Mouse (Mus musculus): ENCODE measurements around the gene Slc2a2. TPM values are rescaled to one million over a fixed set of nuclear protein-coding genes. Genes with fewer than 3 reads are reported as not detected.

The Slc2a2 gene
- total RNA-seq (2021) = not detected
- long read RNA-seq, experiment 1 = 0 reads
- long read RNA-seq, experiment 2 = 0 reads

DNA sequence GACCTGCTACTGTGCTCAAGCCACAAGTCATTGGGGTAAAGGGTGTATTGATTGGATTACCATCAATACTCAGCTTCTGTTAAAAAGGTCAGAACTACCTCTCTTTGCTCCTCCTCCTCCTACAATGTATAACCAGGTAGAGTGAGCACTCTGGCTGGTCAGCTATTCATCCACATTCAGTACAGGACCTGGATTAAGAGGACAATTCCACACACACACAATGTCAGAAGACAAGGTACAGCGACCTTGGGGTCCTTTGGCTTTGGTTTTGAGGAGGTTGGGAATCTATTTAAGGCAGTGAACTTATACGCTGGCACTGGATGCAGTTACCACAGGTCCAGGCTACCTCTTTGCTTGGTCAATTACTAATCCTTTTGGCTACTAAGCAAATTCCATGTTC, at the start of gene Slc2a2:
Gene Slc2a2, plus strand, starts transcription at position 107 of the 400 bp plus-strand sequence.
- intact Hi-C loops (cut with DNase I) = no loop called here
- no peak for DNase-seq

- intact Hi-C loops (cut with DNase I) = no loop called here
Measured at GRCm38 (mm10) chr3:28652574-28652973, 45.1 kb upstream of the Slc2a2 start.

DNA sequence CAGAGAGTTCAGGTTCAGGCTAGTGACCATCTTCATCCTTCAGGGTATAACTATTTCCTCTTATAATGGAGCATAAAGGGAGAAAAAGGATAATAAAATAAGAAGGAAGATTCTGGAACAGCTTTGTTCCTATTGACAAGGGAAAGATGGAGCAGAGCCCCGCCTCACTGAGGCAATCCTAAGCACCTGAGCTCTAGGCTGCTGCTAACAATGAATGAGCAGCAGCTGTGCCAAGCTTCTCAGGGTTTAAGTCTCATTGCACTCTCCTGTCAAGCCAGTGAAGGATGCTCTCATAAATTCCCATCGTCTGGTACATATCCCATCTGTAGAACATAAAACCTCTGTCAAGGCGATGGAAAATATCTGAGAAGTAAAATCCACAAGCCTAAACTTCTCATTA, 44.7 kb upstream of the Slc2a2 start:
- intact Hi-C loops (cut with DNase I) = no loop called here
- no peak for DNase-seq

More at GRCm38 (mm10) chr3:28652574-28652973, 45.1 kb upstream of the Slc2a2 start:
- no peak for DNase-seq

DNA sequence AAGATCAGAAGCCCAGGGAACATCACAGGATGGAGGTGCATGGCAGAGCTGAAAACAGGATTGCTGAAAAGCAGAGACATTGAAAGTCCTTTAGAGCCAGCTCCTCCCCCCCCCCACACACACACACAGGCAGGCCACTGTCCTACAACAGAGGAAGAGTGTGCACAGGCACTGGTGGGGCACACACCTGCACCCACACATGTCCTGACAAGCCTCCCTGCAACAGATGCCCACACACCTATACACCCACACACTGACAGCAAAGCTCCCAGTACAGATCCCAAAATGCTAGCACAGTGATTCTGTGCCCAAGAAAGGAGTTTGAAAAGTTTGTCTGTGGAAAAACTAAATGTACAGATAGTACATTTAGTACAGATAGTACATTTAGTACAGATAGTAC, 43.0 kb upstream of the Slc2a2 start:
- intact Hi-C loops (cut with DNase I) = no loop called here
- no peak for DNase-seq

DNA sequence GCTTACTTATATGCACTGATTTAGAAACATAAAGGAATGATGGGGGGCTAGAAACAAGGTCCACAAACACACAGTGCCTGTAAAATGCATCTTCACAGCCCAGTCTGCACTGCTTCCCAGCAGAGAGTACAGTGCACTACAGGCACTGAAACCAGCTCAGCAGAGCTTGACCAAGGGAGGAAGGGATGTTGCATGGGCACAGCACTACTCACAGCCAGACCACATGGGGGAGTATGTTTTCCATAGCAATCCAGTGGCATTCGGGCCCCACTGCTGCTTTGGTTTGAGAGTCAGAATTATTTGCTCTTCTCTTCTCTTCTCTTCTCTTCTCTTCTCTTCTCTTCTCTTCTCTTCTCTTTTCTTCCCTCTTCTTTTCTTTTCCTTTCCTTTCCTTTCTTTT, 39.4 kb upstream of the Slc2a2 start:
- DNase-seq = no peak
- intact Hi-C loops (cut with DNase I) = no loop called here

GRCm38 (mm10) chr3:28680851-28681250, 16.9 kb upstream of the Slc2a2 start:
- intact Hi-C loops (cut with DNase I) = no loop called here

DNA sequence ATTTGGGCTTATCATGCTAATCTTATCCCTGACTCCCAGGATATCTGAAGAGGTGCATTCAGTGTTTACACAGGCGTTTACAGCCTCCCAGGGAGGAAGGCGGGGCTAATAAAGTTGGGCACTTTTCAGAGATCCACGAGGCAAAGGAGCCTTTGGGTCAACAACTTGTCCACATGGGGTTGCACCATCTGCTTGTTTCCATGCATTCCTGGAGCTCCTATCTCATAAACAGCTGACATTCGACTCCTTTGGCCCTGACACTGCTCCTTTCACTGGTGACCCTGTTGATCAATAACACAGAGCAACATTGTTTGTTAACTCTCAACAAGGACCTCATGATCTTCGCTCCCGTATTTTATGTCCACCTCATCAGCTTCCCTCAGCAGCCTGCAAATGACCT, 15.8 kb upstream of the Slc2a2 start:
- no peak for DNase-seq
- intact Hi-C loops (cut with DNase I) = no loop called here

More at GRCm38 (mm10) chr3:28680851-28681250, 16.9 kb upstream of the Slc2a2 start:
- no peak for DNase-seq

- intact Hi-C loops (cut with DNase I) = no loop called here
- DNase-seq = no peak
Measured at GRCm38 (mm10) chr3:28682411-28682810, 15.3 kb upstream of the Slc2a2 start.

DNA sequence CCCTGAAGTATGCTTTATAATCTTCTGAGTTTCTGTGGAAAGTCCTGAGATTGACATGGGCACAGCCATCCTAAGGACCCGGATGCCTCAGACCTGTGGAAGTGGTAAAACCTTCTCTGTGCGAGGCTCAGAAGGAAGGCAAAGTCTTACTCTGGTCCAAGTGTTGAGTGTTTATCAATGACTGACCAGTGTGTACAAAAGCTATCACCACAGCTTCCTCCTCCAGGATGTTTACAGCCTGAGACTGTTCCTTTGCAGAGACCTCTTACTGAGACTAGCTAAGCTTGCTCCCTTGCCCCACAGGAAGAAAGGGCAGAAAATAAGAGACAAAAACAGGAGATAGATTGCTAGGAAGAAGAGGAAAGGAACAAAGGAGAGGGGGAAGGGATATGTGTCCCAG, 12.2 kb upstream of the Slc2a2 start:
- no peak for DNase-seq
- intact Hi-C loops (cut with DNase I) = no loop called here

DNA sequence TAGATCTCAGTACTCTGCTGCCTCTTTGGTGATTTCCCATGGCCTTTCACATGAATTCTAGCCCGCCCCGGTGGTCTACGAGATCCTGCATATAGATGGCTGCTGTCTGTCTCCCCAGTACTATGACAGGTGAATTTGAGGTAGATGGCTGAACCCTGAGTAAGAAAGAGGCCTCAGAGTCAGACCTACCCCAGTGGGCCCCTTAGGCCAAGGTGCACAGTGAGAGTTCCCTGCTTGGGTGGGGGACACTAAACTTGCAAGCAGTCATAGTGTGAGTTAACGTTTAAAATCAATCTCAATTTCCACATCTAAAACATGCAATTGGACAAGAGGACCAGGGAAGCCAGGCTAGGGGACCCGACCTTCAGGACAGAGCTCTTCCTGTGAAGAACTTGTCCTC, 2.9 kb upstream of the Slc2a2 start:
- DNase-seq = no peak
- intact Hi-C loops (cut with DNase I) = no loop called here

DNA sequence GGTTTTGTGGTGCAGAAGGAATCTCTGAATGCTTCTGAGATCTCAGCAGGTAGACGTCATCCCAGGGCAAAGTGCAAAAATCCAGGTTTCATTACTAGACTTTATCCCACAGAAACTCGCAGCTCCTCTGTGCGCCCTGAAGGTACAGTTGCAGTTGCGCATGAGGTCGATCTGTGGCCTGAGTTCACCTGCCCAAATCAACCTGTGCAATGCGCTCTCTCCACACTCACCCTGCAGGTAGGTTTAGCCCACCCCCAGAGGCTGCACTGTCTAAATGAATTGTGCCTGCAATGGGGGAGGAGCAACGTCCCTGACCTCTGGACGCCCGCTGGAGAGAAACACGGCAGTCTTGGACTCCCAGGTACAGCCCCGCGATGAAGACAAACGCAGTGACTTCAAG, 2.1 kb upstream of the Slc2a2 start:
- DNase-seq = no peak
- intact Hi-C loops (cut with DNase I) = no loop called here

DNA sequence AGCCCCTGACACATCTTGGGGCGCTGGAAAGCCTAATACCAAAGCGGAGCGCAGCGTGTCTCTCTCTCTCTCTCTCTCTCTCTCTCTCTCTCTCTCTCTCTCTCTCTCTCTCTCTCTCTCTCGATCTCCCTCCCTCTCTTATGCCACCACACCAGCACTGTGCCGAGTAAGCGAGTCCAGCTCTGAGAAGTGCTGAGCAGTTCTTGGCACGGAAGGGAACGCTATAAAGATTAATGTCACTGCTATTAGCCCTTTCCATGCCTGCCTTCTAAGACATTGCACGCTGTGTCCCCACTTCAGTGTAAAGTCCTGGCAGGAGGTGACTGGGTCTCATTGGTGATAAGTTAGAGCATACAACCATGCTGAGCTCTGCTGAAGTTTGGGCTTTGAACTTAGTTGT, 1.5 kb upstream of the Slc2a2 start:
- DNase-seq = no peak
- intact Hi-C loops (cut with DNase I) = no loop called here

GRCm38 (mm10) chr3:28699601-28700000, 1.9 kb downstream of the Slc2a2 start:
- intact Hi-C loops (cut with DNase I) = no loop called here
- DNase-seq = no peak

DNA sequence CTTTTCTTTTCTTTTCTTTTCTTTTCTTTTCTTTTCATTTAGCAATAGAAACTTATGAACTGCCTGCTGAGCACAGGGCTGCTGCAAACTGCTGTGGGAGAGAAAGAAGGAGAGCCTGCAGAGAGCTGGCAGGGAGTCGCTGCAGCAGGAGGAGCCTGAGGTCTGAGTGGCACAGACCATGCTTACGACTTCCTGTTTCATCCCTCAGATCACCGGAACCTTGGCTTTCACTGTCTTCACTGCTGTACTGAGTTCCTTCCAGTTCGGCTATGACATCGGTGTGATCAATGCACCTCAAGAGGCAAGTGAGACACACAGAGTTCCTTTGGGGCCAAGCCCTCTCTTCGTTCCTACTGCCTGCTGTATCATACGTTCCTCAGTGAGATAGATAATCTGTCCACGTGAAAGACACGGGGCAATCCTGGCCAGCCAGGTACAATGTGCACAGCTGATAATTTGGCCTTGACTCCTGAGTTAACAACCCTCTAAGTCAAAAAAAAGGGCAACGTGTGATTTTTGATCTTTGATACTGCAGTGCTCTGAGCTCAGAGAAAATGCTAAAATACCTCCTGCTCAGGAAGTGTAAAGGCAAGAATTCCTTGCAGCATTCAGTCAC, 7.9 kb downstream of the Slc2a2 start:
- intact Hi-C loops (cut with DNase I) = loop anchor here (5.0 kb wide), 1 partner anchor 37 kb away; no protein-coding TSS in a partner anchor
- DNase-seq = no peak

GRCm38 (mm10) chr3:28706736-28707135, 9.0 kb downstream of the Slc2a2 start:
- intact Hi-C loops (cut with DNase I) = loop anchor here (5.0 kb wide), 1 partner anchor 36 kb away; no protein-coding TSS in a partner anchor
- no peak for DNase-seq

DNA sequence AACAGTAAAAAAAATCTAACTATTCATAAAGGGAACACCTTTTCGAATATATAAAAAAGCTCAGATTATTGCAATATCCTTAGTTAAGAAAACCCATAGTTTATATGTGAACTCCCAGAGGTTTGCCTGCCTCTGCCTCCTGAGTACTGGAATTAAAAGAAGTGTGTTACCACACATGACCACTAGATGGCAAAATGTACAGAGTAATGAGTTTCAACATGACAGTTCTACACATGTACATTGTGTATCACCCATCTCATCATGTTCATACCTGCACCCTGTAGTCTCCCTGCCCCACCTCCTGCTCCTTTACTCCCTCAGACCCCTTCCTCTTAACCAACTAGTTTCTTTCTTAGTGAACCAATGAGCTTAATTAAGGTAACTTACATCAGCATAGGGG, 12.0 kb downstream of the Slc2a2 start:
- intact Hi-C loops (cut with DNase I) = loop anchor here (5.0 kb wide), 1 partner anchor 33 kb away; no protein-coding TSS in a partner anchor
- no peak for DNase-seq

DNA sequence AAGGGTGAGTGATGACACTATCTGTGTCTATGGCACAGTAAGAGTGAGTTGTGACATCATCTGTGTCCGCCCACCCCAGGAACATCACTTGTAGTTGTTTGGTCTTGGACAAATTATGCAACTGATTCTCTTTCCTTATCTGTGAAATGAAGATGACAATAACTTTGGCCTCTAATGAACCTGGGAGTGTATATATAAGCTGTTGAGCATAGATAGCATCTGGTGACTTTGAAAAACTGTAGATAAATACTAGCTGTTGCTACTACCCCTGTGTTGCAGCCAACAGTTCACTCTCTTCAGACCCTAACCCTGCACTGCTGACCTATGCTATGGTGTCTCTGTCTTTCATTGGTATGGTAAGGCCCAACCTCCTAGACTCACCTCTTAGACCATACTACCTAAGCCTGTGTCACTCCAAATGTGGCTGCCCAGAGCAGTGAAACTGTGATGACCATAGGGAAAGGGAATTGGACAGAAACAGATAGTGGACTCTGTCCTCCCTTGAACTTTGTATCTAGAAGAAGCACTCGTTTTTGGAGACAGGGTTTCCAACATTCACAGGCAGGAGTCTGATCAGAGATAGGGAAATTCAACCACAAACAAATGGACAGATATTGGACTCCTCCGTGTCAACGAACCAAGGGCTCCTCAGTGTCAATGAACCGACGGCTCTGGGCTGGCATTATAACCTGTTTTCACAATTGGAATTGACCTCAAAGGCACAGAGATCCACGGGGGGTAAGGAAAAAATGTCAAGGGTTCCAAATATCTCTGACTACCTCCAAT, 16.4 kb downstream of the Slc2a2 start:
- no peak for DNase-seq
- intact Hi-C loops (cut with DNase I) = no loop called here

DNA sequence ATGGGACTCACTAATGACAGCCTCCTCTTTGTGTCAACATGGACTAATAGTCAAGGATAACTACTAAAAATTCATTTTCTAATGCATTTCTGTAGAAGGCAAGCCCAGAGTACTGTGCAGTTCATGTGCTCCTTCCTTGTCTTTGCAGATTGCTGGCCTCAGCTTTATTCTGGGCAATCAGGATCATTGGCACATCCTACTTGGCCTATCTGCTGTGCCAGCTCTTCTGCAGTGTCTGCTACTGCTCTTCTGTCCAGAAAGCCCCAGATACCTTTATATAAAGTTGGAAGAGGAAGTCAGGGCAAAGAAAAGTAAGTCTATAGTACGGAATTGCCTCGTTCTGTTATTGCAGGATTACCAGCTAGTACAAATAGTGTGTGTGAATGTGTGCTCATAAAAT, 20.8 kb downstream of the Slc2a2 start:
- intact Hi-C loops (cut with DNase I) = no loop called here
- no peak for DNase-seq

DNA sequence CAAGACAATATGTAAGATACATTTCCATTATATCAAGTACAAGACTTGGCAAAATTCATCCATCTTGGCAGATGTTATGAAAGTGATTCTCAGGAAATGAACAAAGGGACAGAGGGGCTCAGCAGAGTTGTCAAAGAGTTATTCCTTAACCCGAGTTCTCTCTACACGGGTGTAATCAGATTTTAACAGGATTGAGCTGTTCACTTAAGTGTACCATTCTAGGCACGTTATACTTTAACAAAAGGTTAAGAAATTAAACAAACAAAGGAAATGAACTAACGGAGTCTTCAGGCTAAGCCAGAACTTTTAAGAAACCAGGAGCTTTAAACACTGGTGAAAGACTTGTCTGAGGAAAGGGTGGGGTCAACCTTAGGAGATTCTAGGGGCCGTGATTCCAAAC, 23.5 kb downstream of the Slc2a2 start:
- no peak for DNase-seq
- intact Hi-C loops (cut with DNase I) = no loop called here

- intact Hi-C loops (cut with DNase I) = no loop called here
- no peak for DNase-seq
Measured at GRCm38 (mm10) chr3:28721838-28722237, 24.1 kb downstream of the Slc2a2 start.

DNA sequence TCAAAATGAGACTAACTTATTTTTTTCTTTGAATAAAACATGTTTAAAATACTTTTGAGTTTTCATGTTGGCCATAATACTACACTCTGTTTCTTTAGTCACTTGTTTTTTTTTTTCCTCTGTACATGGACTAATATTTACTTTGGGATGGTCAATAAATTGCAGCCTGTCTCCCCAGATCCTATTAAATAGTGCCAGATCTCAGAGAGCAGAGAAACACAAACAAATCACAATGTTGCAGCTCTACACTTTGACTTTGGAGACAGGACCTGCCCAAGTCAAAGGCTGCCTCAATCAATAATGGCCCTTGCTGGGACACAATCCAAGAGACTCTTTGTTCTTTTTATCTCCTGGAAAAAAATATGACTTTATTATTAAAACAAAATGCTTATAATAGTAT, 24.8 kb downstream of the Slc2a2 start:
- intact Hi-C loops (cut with DNase I) = no loop called here
- DNase-seq = no peak

GRCm38 (mm10) chr3:28723534-28723933, 25.8 kb downstream of the Slc2a2 start:
- DNase-seq = no peak
- intact Hi-C loops (cut with DNase I) = no loop called here

All from gastrocnemius, postnatal 36 days (tissue).